Mouse (Mus musculus): ENCODE measurements at regions not wholly inside any gene's neighbourhood (a gene's known extent, or its start where the extent isn't known, plus 50 kb on each side); places are given as distances from the start of the nearest gene placed in this dataset.
A peak's percentile ranks its signal among the peaks of the same experiment; 100 is the strongest.

DNA sequence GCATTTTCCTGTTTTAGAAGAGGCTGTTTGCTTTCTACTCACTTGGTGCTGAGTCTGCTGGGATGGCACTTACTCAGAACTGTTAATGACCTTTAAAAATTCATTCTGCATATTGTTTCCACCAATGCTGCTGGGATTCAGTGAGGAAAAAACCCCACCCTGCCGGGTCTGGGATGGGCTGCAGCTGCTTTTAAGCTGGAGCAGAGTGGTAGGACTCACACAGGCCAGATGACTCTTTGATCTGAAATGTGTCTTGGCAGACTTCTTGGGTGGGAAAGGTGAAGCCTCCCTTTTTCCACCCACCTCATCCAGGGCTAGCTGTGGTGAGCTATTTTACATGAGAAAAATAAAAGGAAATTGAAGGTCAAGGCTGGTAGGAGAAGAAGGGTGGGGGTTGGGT is 56.4 kb upstream of the Ddhd1 start:
- no peak for DNase-seq

DNA sequence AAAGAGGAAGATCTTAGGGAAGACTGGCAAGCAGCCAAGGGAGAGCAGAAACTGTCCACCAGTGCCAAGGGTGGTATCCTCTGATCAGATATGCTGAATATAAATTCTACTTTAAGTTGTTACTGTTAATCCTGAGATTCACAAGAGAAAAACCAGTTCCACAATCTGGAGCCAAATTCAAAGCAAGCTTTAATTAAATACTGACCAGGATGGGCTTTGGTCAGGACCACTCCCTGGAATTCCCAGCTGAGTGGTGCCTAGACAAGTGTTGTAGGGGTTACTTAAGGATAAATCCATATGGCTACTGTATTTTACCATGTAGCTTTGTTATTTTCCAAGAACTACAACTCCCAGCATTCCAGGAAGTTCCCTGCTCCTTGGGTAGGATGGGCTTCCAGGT is 56.8 kb upstream of the Ddhd1 start:
- no peak for DNase-seq

DNA sequence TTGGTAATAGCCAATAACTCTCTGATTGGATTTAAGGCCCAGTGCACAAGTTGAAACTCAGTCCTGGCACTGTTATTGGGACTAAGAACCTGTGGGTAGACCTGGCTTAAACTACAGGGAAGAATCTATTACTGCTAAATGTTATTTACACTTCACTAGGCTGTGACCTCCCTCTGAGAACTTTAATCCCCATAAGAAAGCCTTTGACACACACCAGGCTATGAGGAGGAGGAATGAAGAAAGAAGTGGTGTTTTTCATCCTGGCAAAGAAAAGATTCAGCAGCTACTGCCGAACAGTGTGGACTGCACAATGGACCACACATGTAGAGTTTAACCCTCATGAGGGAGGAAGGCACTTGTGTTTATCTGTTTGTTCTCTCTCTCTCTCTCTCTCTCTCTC is 58.2 kb upstream of the Ddhd1 start:
- DNase-seq: no peak

DNA sequence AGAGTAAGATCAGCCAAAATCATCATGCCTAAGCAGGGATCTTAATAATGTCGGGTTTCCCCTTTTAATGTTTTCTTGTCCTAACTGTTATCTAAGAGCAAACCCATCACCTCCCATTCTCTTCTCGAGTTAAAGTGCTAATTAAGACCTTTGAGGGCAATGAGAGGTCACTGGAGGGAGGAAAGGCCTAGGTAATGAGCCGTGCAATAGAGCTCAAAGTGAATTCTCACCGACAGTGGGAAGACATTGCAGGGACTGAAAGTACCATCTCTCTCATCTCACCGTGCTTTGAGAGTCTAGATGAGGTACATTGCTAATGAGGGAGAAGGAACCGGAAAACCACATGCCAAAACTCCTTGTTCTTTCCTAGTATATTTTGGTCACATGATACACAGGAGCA is 64.9 kb upstream of the Ddhd1 start:
- no peak for DNase-seq

DNA sequence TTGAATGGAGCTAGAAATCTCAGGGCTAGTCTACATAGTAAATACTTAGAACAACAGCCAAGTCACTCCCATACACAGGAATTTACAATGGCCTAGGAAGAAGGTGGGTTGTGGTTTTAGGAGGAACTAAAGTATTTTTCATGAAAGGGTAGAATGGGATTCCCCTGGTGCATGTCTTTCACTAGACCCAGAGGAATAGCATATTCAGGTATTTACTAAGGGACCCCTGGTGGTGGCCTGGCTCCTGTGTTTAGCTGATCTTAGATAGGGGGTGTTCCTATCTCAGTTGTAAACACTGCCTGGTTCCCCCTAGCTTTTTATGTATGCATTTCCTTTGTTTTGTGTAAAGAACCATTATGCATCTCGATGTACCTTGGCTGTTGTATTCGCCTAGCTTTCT is 66.4 kb upstream of the Ddhd1 start:
- DNase-seq: no peak

DNA sequence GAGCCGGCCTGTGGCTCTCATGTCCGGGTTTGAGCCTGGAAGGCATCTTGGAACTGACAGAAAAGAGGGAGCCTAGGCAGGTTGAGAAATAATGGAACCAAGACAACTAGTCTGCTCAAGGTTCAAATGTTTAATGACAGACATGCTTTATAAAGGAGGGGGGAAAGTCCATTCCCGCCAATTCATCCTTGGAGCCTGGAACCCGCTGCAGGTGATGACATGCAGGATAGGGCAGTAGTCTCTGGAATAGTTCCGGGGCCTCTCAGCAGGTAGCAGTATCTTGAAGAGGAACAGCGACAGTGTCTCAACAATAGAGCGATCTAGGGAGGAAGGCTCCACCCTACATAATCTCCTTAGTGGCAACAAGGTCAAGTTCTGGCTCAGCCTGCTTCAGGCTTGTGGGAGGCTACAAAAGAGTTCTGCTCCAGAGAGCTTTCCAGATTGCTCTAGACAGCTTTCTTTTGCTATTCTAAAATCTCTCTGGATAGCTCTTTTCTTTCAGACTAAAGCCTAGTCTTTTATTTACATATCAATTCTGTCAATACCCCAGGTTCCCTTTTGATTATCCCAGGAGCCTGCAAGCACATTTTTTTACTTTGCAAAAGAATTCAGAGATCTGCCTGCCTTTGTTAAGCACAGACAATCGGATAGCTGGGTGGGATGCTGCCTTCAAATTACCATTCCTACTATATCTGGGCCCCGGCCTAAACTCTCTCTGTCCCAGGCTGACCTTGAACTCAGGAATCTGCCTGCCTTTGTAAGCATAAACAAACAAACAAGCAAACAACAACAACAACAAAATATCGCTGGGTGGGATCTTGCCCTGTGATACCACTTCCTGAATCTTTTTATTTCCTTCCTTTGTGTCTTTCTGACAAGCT is 76.8 kb upstream of the Ddhd1 start:
- DNase-seq: no peak

DNA sequence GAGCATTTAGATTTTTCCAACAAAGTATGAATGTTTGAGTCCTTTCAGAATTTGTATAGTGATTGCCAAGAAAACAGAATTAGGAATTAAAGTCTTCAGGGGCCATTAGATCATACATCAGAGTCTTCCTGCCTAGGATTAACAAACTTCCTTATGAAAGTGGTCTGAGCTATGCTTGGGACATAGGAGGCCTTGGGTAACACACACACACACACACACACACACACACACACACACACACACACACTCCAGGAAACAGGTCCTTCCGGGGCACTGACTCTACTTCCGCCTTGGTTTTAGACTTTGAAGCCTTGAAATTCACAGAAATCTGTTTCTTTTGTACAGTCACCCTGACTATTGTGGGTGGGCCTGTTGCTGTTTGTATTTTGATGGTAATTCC is 80.0 kb upstream of the Ddhd1 start:
- DNase-seq: no peak

DNA sequence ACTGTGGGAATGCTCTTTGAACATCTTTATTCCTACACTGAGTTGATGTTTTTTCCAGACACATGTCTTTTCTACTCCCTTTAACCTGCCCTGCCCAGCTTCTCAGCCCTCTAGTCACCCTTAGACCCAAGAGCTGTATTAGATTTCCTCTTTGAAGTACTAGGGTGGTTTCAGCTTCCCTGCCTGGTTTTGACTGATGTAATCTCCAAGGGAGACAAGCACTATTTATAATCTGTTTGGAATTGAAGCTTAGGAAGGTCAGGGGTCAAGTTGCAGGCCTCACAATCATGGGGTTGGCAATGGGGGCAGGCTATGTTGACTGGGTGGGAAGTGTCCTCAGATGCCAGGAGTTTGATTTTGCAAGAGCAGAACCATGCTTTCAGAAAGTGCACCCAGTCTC is 81.7 kb upstream of the Ddhd1 start:
- DNase-seq: no peak

DNA sequence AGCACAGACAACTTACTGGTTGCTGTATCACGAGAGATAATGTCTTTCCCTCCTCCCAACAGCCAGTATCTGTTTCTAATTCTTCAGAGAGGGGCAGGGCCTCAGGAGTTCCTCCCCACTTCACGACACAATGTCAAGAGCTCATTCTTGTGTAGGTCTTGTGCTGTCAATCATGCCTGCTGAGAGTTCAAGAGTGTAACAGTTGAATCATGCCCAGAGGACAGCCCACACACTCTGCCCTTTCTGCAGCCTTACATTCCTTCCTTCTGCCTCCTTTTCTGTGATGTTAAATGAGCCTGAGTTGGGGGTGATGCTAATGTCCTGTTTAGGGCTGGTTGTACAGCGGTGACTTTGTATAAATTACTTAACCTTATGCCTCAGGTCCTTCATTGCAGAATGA is 82.7 kb upstream of the Ddhd1 start:
- no peak for DNase-seq

DNA sequence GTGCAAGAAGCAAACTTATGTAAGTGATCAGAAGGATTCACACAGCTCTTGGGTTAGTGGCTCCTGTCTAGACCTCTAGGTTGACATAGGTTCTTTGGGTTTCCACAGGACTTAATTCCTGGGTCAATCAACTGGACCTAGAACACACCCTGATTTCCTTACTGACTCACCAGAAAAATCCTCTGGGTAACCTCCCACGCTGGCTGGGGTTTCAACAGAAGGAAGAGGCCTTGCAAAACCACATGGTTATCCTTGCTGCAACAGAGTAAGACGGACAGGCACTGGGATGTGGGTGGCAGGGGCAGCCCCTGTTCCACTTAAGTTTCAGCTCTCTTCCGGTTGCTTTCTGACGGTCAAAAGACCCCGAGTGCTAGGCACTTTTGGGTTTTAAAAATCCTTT is 88.2 kb upstream of the Ddhd1 start:
- no peak for DNase-seq

DNA sequence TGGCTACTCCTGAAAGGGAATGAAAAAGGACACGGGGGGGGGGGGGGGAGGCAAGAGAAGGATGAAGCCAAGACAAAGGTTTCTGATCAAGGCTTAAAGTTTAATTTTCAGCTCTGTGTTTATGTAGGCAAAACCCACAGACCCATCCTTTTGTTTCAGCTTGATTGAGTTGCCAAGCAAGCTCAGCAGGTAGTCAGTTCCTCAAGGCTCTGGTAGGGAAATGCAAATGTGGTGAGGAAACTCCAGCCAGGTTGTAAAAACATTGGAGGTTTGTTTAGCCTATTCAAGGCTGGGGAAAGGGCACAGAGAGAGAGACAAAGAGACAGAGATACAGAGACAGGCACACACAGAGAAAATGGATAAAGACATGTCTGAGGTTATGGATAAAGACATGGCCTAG is 99.4 kb upstream of the Ddhd1 start:
- no peak for DNase-seq

DNA sequence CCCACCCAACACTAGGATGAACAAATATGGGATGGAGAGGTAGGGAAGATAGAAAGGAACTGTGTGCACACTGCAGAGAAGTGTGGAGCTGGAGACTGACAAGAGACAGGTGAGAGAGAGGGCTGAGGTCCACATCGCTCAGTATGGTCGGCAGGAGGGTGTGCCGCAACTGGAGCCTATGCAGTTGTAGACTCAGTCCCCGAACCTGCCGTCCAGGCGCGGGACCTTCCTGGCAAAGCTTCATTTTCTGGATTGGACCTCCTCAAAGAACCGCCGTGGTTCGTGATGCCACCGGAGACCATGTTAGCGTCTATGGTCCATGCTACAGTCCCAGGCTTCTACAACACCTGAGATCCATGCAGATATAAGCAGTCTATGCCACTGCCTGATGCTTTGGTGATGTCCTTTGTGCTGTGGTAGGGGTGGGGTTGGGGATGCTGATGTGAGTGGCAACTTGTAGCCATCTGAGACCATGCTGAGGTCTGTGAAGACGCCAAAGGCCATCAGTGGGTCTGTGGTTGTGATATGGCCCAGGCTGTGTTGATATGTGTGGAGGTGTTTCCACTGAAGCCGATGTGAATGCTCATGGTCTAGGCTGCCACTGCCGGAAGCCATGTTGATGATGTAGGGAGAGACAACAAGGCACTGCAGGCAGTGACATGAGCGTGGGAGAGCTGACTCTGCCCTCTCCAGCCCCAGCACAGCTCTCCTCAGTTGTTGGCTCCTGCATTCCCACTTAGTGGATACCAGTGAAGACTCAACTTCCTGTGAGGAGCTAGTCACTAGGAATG is 103.1 kb upstream of the Ddhd1 start:
- DNase-seq: no peak

DNA sequence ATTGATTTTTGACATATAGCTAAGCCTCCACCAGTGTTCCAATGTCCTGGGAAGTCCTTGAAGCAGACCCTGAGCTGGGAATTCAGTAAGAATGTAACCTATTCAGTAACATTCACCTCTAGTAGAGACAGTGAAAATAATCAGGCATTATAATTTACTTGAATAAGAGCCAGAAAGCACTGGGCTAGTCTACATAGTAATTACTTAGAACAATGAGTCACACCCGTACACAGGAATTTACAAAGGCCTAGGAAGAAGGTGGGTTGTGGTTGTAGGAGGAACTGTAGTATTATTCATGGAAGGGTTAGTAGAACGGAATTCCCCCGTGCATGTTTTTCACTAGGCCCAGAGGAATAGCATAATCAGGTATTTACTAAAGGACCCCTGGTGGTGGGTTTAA is 106.3 kb upstream of the Ddhd1 start:
- DNase-seq: no peak

DNA sequence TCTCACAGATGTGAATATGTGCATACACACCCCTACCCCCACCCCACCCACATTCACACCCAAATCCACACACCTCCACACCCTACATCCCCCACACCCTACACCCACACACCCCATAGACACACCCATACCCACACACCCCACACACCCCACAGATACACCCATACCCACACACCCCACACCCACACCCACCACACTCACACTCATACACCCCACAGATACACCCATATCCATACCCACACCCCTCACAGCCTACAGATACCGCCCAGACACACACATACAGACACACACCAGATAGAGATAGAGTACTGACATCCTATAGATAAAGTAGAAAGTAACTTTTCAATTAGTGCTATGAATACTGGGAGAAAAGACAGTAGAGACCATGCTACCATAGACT is 108.6 kb upstream of the Ddhd1 start:
- no peak for DNase-seq

DNA sequence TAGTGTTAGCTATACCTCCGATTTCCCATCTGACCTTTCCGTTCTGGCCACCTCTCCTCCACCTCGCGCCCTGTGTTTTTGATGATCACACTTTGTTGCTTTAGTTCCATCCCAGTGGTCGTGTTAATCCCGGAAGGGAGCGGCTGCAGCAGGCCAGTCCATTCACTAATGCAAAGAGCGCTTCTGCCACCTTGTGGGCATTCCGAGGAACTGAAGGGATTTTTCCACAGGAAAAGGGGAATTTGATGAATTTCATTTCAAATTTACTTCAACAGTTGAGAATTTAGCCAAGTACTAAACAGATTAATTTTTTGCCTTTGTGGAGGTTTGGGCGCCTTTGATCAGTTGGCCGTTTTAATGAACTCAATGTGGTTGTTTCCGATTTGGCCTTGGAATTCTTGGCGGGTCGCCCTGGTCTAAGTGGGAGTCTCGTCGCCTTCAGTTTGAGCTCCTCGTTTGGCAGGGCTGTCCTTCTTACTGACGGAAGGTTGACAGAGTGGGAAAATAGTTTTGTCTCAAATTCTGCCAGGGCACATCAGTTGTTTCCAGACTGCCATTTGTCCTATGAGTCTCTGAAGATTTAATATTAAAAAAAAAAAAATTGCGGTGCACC is 114.8 kb upstream of the Ddhd1 start:
- DNase-seq: peak; percentile 78

DNA sequence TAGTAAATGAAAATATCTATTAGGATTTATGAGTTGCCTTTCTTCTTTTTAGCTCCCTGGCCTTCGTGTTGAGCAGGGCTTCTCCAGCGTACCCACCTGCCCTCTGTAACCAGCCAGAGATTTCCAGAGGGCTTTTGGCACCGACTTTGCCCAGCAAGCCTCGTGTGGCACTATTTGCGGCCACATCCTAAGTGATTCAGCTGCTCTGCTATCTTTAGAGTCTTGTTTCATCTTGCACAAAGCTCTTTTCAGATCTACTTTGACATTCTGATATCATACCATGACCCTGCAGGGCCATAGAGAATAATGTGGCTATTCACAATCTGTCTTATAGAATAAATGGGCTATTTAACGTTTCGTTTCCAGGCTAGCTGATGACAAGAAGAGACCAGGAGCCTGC is 115.4 kb upstream of the Ddhd1 start:
- DNase-seq: no peak

DNA sequence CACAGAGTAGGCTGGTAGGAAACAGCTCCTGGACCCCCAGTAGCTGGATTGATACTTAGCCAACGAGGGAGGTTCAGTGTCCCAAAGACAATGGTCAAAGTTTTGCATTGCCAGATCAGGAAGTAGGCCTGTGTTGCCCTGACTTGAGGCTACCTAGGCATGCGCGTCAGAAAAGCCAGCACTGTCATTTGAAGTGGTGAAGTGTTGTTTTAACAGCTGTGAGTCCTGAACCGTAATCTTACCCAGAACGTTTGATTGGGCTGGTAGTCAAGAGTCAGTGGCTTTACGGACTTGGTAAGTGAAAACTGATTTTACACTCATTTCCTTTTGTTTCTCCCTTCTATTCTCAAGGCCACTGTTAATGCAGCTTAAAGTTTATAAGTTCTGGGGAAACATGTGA is 123.9 kb upstream of the Ddhd1 start:
- DNase-seq: no peak

DNA sequence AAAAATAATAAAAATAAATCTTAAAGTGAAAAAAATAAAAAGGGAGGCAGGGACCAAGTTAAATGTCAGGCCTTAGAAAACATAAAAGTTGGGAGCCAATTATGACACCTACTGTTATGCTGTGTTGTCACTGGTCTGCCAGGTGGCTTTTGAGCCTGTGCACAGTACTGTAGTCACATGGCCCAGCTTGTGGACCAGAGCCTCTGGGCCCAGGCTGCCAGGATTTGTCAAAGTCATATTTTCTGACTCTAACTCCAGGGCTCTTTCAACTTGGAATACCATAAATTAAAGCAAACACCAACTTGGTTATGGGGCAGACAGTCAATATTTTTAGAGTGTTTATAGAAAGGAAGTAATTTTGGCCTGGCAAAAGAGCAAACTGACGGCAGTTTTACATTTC is 137.0 kb upstream of the Ddhd1 start:
- DNase-seq: no peak

DNA sequence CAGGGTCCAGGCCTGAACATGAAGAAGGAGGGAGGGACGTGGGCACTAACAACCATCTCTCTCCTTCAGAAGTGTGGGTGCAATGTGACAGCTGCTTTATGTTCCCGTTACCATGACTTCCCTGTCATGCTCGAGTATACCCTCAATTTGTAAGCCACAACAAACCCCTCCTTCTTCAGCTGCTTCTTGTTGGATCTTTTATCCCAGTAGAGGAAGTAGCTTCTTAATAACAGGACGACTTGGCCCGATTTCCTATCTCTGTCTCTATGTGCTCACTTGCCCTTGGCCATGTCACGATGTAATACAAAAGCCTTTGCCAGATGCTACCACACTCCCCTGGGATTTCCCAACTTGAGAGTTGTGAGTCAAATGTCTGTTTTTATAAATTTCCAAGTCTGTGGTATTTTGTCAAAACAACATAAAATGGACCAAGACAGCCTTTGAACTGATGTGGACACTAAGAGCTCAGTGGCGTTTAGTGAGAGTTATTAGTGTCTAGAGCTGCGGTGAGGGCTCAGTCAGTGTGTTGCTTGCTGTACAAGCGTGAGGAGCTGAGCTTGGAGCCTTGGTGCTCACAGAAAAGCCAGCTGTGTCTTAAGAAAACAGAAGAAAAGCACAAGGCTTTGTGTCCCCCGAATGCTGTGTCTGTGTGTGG is 138.8 kb upstream of the Ddhd1 start:
- DNase-seq: peak; percentile 73

DNA sequence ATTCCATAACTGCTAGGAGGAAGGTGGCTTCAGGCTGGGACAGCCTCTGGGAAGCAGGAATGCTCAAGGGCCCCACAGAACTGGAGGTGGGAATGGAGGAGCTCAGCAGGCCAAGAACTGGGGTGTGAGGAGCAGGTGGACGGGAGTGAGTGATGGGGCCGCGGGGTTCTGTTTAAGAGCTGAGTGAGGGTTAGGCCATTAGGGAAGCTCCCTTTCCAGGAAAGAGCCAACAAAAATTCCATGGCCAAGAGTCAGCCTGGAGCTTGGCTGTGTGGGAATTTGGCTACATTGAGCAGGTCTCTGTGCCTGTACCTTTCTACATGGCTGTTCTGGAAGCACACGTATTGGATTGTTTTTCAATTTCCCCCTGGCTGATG is 139.4 kb upstream of the Ddhd1 start:
- no peak for DNase-seq

DNA sequence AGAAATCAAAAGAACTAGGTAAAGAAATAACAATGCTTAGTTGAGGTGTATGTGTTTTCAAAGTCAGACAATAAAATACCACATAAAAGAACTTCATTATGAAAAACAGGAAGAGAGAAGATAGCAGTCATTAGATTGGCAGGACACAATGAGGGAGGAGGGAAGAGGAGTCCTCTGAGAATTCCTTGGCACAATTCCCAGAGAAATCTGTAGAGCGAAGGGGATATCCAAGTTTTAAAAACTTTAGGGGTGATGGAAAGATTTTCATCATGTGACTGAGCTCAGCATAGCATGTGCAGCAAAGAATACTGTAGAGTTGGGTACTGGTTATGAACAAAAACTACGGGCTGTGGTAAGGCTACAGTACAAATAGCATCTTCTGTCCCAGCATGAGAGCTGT is 141.3 kb upstream of the Ddhd1 start:
- no peak for DNase-seq

DNA sequence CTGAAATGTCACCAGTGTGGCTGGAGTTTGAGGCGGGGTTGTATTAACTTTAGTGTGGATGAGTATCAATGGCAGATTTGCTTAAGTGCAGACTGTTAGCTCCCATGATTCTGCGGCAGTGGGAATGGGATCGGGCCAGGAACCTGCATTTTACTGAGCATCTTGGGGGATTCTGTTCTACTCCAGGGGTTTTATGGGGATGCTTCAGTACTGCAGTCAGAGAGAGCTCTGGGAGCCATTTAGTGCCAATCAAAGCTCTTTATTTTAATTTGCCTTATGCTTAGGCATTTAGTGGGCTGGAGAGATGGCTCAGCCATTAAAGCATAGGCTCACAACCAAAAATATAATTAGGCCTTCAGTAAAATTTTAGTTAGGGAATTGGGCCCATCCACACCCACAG is 148.0 kb upstream of the Ddhd1 start:
- no peak for DNase-seq

DNA sequence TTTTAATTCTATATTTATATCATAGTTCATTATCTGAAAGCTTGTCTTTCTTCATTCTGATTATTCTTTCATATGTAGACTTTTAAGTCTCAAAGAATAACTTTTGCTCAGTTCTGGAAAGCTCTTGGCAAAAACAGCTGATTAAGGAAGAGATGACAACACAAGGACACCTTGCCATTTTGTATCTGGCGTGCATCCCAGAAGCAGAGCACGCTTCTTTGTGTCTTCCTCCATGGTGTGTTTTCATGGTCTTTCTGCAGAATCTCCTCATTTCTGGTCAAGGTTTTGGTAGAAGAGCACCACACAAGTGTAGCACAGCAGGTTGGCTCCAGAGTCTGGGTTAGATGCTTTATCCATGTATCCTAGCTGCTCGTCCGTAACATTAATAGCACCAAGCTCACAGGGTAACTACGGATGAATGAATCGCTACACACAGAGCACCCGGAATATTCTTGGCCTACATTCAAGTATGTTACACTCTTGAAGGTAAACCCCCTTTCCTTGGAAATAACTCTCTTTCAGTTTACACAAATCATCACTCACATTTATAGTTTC is 148.9 kb upstream of the Ddhd1 start:
- DNase-seq: peak; percentile 41

Data from kidney, postnatal 14 days (tissue).